Mouse (Mus musculus): ENCODE results near the gene Hc. TPM values are rescaled to one million over a fixed set of nuclear protein-coding genes. Genes with fewer than 3 reads are reported as not detected.

Gene Hc
- not detected in 2 replicates for polyA plus RNA-seq (2014; fragmentation: Nextera tagmentation; extraction: Ambion mirVana)

DNA sequence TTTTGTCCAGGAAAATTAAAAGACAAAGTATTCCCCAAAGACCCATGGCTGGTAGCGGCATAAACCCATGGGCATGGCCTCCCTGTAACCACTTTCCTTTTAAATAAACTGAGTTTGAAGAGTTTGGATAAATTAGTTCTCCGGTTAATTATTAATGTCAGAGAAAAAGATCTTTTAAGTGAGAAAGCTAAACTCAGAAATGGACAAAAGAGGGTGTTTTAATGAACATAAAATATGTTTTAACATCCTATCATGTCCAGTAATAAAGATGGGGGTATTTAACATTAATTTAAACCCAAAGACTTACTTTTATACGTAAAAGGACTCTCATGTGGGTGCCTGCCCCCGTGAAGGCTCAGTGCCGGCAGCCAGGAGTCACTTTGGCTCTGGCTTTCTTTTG lies at the start of gene Hc:
Gene Hc, minus strand, starts transcription at position 101 of the 400 bp plus-strand sequence.
- H3K4me2 ChIP-seq (ENCODE audit: low read depth, severe bottlenecking): no peak within 1 kb of the TSS
- no peak for ATAC-seq (ENCODE audit: insufficient number of reproducible peaks, low FRiP score, low TSS enrichment, low read depth)
- H3K9me3 ChIP-seq (ENCODE audit: control insufficient read depth, low read length): no peaks in the 10 kb centered on the region
- WGBS: 86% methylated on average over 5 of the region's 5 CpGs
- no peak within 1 kb of the TSS for H3K9ac ChIP-seq (ENCODE audit: low read length)
- H3K36me3 ChIP-seq (ENCODE audit: control insufficient read depth, insufficient read depth, low read length): no peaks in the 10 kb centered on the region
- H3K4me3 ChIP-seq (ENCODE audit: low read depth, low read length): no peak within 1 kb of the TSS
- no peak for DNase-seq (ENCODE audit: low spot score)
- no peaks in the 10 kb centered on the region for H3K27me3 ChIP-seq (ENCODE audit: control insufficient read depth, insufficient read depth, low read length)
- H3K27ac ChIP-seq (replicated peaks; ENCODE audit: low read depth, low read length): no peak within 1 kb of the TSS
- H3K4me1 ChIP-seq (ENCODE audit: control insufficient read depth, insufficient read depth, low read length): no peaks in the 10 kb centered on the region

- H3K4me2 ChIP-seq (ENCODE audit: low read depth, severe bottlenecking): no peak overlapping the region
- DNase-seq (ENCODE audit: low spot score): no peak
- WGBS: 80% methylated on average over 2 of the region's 2 CpGs
- no peaks in the 10 kb centered on the region for H3K9me3 ChIP-seq (ENCODE audit: control insufficient read depth, low read length)
- no peak overlapping the region for H3K9ac ChIP-seq (ENCODE audit: low read length)
- no peak overlapping the region for H3K4me3 ChIP-seq (ENCODE audit: low read depth, low read length)
- no peaks in the 10 kb centered on the region for H3K4me1 ChIP-seq (ENCODE audit: control insufficient read depth, insufficient read depth, low read length)
- H3K27ac ChIP-seq (replicated peaks; ENCODE audit: low read depth, low read length): no peak overlapping the region
- no peaks in the 10 kb centered on the region for H3K27me3 ChIP-seq (ENCODE audit: control insufficient read depth, insufficient read depth, low read length)
- no peaks in the 10 kb centered on the region for H3K36me3 ChIP-seq (ENCODE audit: control insufficient read depth, insufficient read depth, low read length)
- ATAC-seq (ENCODE audit: insufficient number of reproducible peaks, low FRiP score, low TSS enrichment, low read depth): no peak
These were observed 49.3 kb upstream of the Hc start for GRCm38 (mm10) chr2:35110521-35110920.

GRCm38 (mm10) chr2:35109924-35110304 lies 48.7 kb upstream of the Hc start:
- H3K4me3 ChIP-seq (ENCODE audit: low read depth, low read length): peak overlapping the region; percentile 76
- no peaks in the 10 kb centered on the region for H3K27me3 ChIP-seq (ENCODE audit: control insufficient read depth, insufficient read depth, low read length)
- H3K9ac ChIP-seq (ENCODE audit: low read length): peak overlapping the region; percentile 77
- no peak overlapping the region for H3K27ac ChIP-seq (replicated peaks; ENCODE audit: low read depth, low read length)
- H3K9me3 ChIP-seq (ENCODE audit: control insufficient read depth, low read length): no peaks in the 10 kb centered on the region
- H3K36me3 ChIP-seq (ENCODE audit: control insufficient read depth, insufficient read depth, low read length): no peaks in the 10 kb centered on the region
- no peaks in the 10 kb centered on the region for H3K4me1 ChIP-seq (ENCODE audit: control insufficient read depth, insufficient read depth, low read length)
- ATAC-seq (ENCODE audit: insufficient number of reproducible peaks, low FRiP score, low TSS enrichment, low read depth): no peak
- 3% methylated on average over 13 of the region's 13 CpGs for WGBS
- no peak for DNase-seq (ENCODE audit: low spot score)
- peak overlapping the region; percentile 66 for H3K4me2 ChIP-seq (ENCODE audit: low read depth, severe bottlenecking)

DNA sequence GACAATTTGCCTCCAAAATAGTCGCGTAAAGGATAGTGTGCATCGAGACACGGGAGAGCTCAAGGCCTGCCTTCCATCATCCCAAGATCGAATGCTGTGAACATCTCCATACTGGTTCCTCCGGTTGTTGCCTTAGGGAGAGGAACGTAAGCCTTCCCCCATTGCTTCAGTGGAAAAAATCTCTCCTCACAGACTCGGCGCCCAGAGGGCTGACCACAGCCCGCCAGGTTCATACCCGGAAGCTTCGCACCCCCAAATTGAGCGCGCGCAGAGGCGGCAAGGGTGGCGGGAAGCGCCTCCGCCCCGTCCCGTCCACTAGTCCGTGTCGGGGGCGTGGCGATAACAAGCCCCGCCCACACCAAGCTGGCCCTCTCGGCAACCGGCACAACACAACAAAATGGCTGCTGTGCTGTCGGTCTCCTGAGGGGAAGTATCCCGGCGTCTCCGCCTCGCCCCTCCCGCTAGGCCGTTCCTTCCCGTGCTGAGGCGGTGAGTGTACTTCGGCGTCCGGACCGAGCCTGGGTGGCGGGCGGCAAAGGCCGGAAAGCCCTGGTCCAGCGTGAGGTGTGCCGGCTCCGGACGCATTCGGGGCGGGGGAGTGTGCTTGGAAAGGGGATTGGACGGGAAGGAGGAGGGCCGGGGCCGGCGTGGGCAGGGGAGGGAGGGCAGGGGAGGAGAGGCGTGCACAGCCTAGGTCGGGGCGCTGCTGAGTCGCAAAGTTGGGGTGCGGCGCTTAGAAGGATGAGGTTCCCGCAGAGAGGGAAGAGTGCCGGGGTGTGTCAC lies 48.1 kb upstream of the Hc start, which contains the start of gene Cntrl:
Gene Cntrl, plus strand, starts transcription at position 352 of the 783 bp plus-strand sequence.
- ATAC-seq (ENCODE audit: insufficient number of reproducible peaks, low FRiP score, low TSS enrichment, low read depth): peak; percentile 97
- H3K36me3 ChIP-seq (ENCODE audit: control insufficient read depth, insufficient read depth, low read length): no peaks in the 10 kb centered on the region
- H3K9ac ChIP-seq (ENCODE audit: low read length): peak within 1 kb of the TSS; percentile 77
- peak; percentile 95 for DNase-seq (ENCODE audit: low spot score)
- no peaks in the 10 kb centered on the region for H3K9me3 ChIP-seq (ENCODE audit: control insufficient read depth, low read length)
- peak within 1 kb of the TSS; percentile 76 for H3K4me3 ChIP-seq (ENCODE audit: low read depth, low read length)
- peak within 1 kb of the TSS; percentile 66 for H3K4me2 ChIP-seq (ENCODE audit: low read depth, severe bottlenecking)
- H3K4me1 ChIP-seq (ENCODE audit: control insufficient read depth, insufficient read depth, low read length): no peaks in the 10 kb centered on the region
- no peaks in the 10 kb centered on the region for H3K27me3 ChIP-seq (ENCODE audit: control insufficient read depth, insufficient read depth, low read length)
- under 1% methylated on average over 62 of the region's 62 CpGs for WGBS
- H3K27ac ChIP-seq (replicated peaks; ENCODE audit: low read depth, low read length): peak within 1 kb of the TSS; percentile 47; the same call in 1 of the 2 replicates

DNA sequence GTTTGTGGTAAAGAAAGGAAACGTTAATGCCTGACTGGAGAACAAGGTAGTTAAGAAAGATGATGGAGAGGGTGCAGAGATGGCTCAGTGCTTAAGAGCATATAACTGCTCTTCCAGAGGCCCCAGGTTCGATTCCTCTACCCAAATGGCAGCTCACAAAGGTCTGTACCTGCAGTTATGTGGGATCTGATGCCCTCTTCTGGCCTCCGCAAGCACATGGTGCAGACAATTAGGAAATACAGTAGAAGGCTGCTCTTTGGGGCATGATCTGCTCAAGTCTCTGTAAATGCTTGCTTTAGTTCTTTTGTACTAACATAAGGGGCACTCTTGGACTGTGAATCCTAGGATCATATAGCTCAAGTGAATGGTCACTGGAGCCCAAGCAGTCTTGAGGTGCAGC lies 47.5 kb upstream of the Hc start:
- peak overlapping the region; percentile 66 for H3K4me2 ChIP-seq (ENCODE audit: low read depth, severe bottlenecking)
- no peaks in the 10 kb centered on the region for H3K9me3 ChIP-seq (ENCODE audit: control insufficient read depth, low read length)
- 26% methylated on average over 3 of the region's 3 CpGs for WGBS
- no peaks in the 10 kb centered on the region for H3K36me3 ChIP-seq (ENCODE audit: control insufficient read depth, insufficient read depth, low read length)
- no peaks in the 10 kb centered on the region for H3K4me1 ChIP-seq (ENCODE audit: control insufficient read depth, insufficient read depth, low read length)
- no peaks in the 10 kb centered on the region for H3K27me3 ChIP-seq (ENCODE audit: control insufficient read depth, insufficient read depth, low read length)
- DNase-seq (ENCODE audit: low spot score) (peak; percentile 64), ATAC-seq (ENCODE audit: insufficient number of reproducible peaks, low FRiP score, low TSS enrichment, low read depth) (no peak)
- H3K9ac ChIP-seq (ENCODE audit: low read length): peak overlapping the region; percentile 77
- 0 out of 2 replicates have a peak overlapping the region, but pooled peaks have one; percentile 47 for H3K27ac ChIP-seq (replicated peaks; ENCODE audit: low read depth, low read length)
- peak overlapping the region; percentile 76 for H3K4me3 ChIP-seq (ENCODE audit: low read depth, low read length)

GRCm38 (mm10) chr2:35107984-35108635 lies 46.9 kb upstream of the Hc start:
- Histone ChIP-seq H3K4me1 (ENCODE audit: control insufficient read depth, insufficient read depth, low read length) (no peaks in the 10 kb centered on the region), H3K36me3 (ENCODE audit: control insufficient read depth, insufficient read depth, low read length) (no peaks in the 10 kb centered on the region), H3K4me2 (ENCODE audit: low read depth, severe bottlenecking) (no peak overlapping the region), H3K27ac (replicated peaks; ENCODE audit: low read depth, low read length) (no peak overlapping the region), H3K9ac (ENCODE audit: low read length) (no peak overlapping the region), H3K9me3 (ENCODE audit: control insufficient read depth, low read length) (no peaks in the 10 kb centered on the region), H3K27me3 (ENCODE audit: control insufficient read depth, insufficient read depth, low read length) (no peaks in the 10 kb centered on the region), H3K4me3 (ENCODE audit: low read depth, low read length) (no peak overlapping the region)
- DNase-seq (ENCODE audit: low spot score) (peak; percentile 43), ATAC-seq (ENCODE audit: insufficient number of reproducible peaks, low FRiP score, low TSS enrichment, low read depth) (no peak)
- 60% methylated on average over 5 of the region's 5 CpGs for WGBS

DNA sequence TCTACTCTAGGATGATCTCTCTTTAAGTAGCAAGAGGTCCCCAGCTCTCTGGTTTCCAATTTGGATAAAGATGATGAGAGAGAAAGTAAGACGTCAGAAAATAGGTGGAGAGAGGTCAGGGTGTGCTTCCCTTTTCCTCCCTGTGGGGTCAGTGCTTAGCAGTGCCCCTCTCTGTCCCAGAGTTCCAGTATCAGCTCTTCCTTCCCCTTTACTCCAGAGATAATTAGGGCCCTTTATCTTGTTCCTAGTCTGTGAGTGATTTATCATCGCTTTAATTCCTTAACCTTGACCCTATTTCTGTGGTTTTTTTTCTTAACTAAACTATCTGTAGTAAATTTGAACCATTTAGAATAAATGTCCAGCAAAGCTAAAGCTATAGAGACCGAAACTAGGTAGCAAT lies 43.6 kb upstream of the Hc start:
- ATAC-seq (ENCODE audit: insufficient number of reproducible peaks, low FRiP score, low TSS enrichment, low read depth): no peak
- Histone ChIP-seq H3K4me2 (ENCODE audit: low read depth, severe bottlenecking) (no peak overlapping the region), H3K4me3 (ENCODE audit: low read depth, low read length) (no peak overlapping the region), H3K4me1 (ENCODE audit: control insufficient read depth, insufficient read depth, low read length) (no peaks in the 10 kb centered on the region), H3K27me3 (ENCODE audit: control insufficient read depth, insufficient read depth, low read length) (no peaks in the 10 kb centered on the region), H3K9me3 (ENCODE audit: control insufficient read depth, low read length) (no peaks in the 10 kb centered on the region), H3K9ac (ENCODE audit: low read length) (no peak overlapping the region), H3K27ac (replicated peaks; ENCODE audit: low read depth, low read length) (no peak overlapping the region), H3K36me3 (ENCODE audit: control insufficient read depth, insufficient read depth, low read length) (no peaks in the 10 kb centered on the region)
- WGBS: 62% methylated on average over 3 of the region's 3 CpGs
- DNase-seq (ENCODE audit: low spot score): no peak

- WGBS: 68% methylated on average over 5 of the region's 5 CpGs
- H3K27me3 ChIP-seq (ENCODE audit: control insufficient read depth, insufficient read depth, low read length): no peaks in the 10 kb centered on the region
- DNase-seq (ENCODE audit: low spot score) (no peak), ATAC-seq (ENCODE audit: insufficient number of reproducible peaks, low FRiP score, low TSS enrichment, low read depth) (no peak)
- no peaks in the 10 kb centered on the region for H3K4me1 ChIP-seq (ENCODE audit: control insufficient read depth, insufficient read depth, low read length)
- H3K4me2 ChIP-seq (ENCODE audit: low read depth, severe bottlenecking): no peak overlapping the region
- no peaks in the 10 kb centered on the region for H3K36me3 ChIP-seq (ENCODE audit: control insufficient read depth, insufficient read depth, low read length)
- no peak overlapping the region for H3K9ac ChIP-seq (ENCODE audit: low read length)
- no peak overlapping the region for H3K4me3 ChIP-seq (ENCODE audit: low read depth, low read length)
- no peaks in the 10 kb centered on the region for H3K9me3 ChIP-seq (ENCODE audit: control insufficient read depth, low read length)
- H3K27ac ChIP-seq (replicated peaks; ENCODE audit: low read depth, low read length): no peak overlapping the region
These were observed 42.3 kb upstream of the Hc start for GRCm38 (mm10) chr2:35103558-35103957.
